Mouse (Mus musculus): ENCODE results near the gene Teddm1b. TPM values are rescaled to one million over a fixed set of nuclear protein-coding genes. Genes with fewer than 3 reads are reported as not detected.

Gene Teddm1b
- polyA plus RNA-seq, 1 experiment from 2014 or later = 0.14 TPM

DNA sequence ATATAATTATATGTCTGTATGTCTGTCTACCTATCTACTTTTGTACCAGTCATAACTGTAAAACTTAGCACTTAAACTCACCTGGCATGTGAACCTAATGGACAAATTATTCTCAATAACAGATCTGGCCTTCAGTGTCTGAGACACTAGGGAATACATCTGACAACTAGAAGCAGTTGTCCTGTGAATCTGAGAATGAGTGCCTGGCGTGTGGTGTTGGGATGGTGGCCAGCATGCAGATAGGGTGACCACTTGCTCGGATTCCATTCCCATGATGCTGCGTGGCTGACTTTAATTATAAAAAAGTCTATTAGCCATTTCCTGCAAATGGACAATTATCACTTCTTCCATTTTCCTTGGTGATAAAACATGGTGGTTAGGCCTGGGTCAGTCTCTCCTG is 31.7 kb downstream of the Teddm1b start:
- Histone ChIP-seq H3K36me3 (replicated peaks; ENCODE audit: control insufficient read depth, insufficient read depth, low read depth, low read length) (peaks cover 6% of the 10 kb centered on the region), H3K9me3 (replicated peaks; ENCODE audit: control insufficient read depth, low read length) (no peaks in the 10 kb centered on the region), H3K27me3 (ENCODE audit: control insufficient read depth, insufficient read depth, low read length) (no peaks in the 10 kb centered on the region), H3K4me2 (ENCODE audit: low read depth, low read length) (no peak overlapping the region), H3K4me1 (ENCODE audit: control insufficient read depth, insufficient read depth, low read length) (no peaks in the 10 kb centered on the region), H3K4me3 (ENCODE audit: low read depth, low read length) (no peak overlapping the region), H3K9ac (replicated peaks; ENCODE audit: low read length) (no peak overlapping the region), H3K27ac (replicated peaks; ENCODE audit: low read depth, low read length) (no peak overlapping the region)
- ATAC-seq (replicated peaks; ENCODE audit: insufficient number of reproducible peaks, low FRiP score, low TSS enrichment, low read depth) (no peak), DNase-seq (ENCODE audit: low spot score) (no peak)
- 96% methylated on average over 3 of the region's 3 CpGs for WGBS

DNA sequence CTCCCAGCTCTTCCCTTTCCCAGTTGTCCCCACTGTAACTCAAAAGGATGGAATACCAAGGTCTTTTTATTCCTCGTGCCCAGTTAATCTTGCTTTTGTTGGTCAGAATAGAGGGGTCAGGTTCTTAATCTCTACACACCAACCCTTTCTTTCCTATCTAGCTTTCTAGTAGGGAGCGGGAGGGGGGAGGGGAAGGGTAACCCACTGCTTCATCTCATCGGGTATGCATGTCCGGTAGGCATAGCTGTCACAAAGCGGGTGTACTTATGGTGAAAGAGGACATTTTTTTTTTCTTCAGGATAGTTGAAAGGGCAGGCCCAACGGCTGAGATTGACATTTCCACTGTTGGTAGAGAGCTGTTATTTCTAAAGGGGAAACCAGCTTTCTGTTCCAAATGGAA is 34.1 kb downstream of the Teddm1b start:
- DNase-seq (ENCODE audit: low spot score) (no peak), ATAC-seq (replicated peaks; ENCODE audit: insufficient number of reproducible peaks, low FRiP score, low TSS enrichment, low read depth) (no peak)
- H3K27ac ChIP-seq (replicated peaks; ENCODE audit: low read depth, low read length) = no peak overlapping the region
- no peak overlapping the region for H3K4me2 ChIP-seq (ENCODE audit: low read depth, low read length)
- no peak overlapping the region for H3K4me3 ChIP-seq (ENCODE audit: low read depth, low read length)
- no peaks in the 10 kb centered on the region for H3K27me3 ChIP-seq (ENCODE audit: control insufficient read depth, insufficient read depth, low read length)
- peaks cover 3% of the 10 kb centered on the region for H3K36me3 ChIP-seq (replicated peaks; ENCODE audit: control insufficient read depth, insufficient read depth, low read depth, low read length)
- H3K4me1 ChIP-seq (ENCODE audit: control insufficient read depth, insufficient read depth, low read length) = no peaks in the 10 kb centered on the region
- no peaks in the 10 kb centered on the region for H3K9me3 ChIP-seq (replicated peaks; ENCODE audit: control insufficient read depth, low read length)
- 82% methylated on average over 6 of the region's 6 CpGs for WGBS
- no peak overlapping the region for H3K9ac ChIP-seq (replicated peaks; ENCODE audit: low read length)

DNA sequence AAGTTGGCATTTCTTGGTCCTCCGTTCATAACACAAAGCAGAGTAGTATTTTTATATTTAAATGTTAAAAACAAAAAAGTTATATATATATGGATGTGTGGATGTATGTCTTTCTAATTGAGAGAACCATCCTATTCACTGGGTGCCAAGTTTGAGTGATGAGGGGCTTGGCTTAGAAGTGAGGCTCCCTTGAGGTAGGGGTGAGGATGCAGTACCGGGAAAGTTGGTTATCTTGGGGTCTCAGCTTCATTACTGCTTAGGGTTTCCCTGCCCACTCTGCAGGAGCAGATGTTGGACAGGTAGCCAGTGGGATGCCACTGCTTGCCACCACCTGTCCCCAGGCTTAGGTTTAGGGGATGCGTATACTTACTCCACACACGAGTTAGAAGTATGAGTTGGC is 34.6 kb downstream of the Teddm1b start:
- no peak for DNase-seq (ENCODE audit: low spot score)
- no peak overlapping the region for H3K9ac ChIP-seq (replicated peaks; ENCODE audit: low read length)
- 93% methylated on average over 4 of the region's 4 CpGs for WGBS
- H3K9me3 ChIP-seq (replicated peaks; ENCODE audit: control insufficient read depth, low read length) = no peaks in the 10 kb centered on the region
- H3K4me3 ChIP-seq (ENCODE audit: low read depth, low read length) = no peak overlapping the region
- H3K27ac ChIP-seq (replicated peaks; ENCODE audit: low read depth, low read length) = no peak overlapping the region
- H3K4me1 ChIP-seq (ENCODE audit: control insufficient read depth, insufficient read depth, low read length) = no peaks in the 10 kb centered on the region
- no peaks in the 10 kb centered on the region for H3K27me3 ChIP-seq (ENCODE audit: control insufficient read depth, insufficient read depth, low read length)
- ATAC-seq (replicated peaks; ENCODE audit: insufficient number of reproducible peaks, low FRiP score, low TSS enrichment, low read depth) = no peak
- no peak overlapping the region for H3K4me2 ChIP-seq (ENCODE audit: low read depth, low read length)
- peaks cover 3% of the 10 kb centered on the region for H3K36me3 ChIP-seq (replicated peaks; ENCODE audit: control insufficient read depth, insufficient read depth, low read depth, low read length)

DNA sequence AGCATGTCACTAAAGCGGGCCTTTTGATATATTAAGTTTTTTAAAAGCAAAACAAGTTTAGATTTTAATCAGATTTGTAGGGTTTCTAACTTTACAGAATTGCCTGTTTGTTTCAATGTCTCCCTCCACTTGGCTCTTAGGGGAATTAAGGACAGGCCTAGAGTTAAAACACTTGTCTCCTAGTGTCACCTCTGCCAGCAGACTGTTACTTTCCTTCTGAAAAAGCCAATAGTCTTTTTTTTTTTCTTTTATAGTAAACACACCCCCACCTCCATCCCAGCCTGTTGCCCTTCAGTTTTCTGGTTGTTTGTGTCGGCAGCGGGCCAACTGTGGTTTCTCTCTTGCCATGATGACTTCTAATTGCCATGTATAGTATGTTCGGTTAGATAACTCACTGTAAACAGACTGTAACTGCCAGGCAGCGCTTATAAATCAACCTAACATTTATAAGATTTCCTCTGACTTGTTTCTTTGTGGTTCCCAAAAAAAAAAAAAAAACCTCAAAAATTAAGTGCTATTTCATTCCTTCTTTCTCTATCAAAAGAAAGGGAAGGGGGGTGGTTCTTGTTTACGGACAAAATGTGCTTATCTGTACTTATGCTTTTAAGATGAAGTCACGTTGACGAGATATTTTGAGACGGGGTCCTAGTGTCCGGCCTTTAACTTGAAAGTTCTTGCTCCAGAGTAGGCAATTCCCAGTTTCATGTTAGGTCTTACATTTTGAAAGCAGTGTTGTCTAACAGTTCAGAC is 35.2 kb downstream of the Teddm1b start:
- H3K9me3 ChIP-seq (replicated peaks; ENCODE audit: control insufficient read depth, low read length) = no peaks in the 10 kb centered on the region
- ATAC-seq (replicated peaks; ENCODE audit: insufficient number of reproducible peaks, low FRiP score, low TSS enrichment, low read depth) = no peak
- no peaks in the 10 kb centered on the region for H3K27me3 ChIP-seq (ENCODE audit: control insufficient read depth, insufficient read depth, low read length)
- H3K4me1 ChIP-seq (ENCODE audit: control insufficient read depth, insufficient read depth, low read length) = no peaks in the 10 kb centered on the region
- 91% methylated on average over 10 of the region's 10 CpGs for WGBS
- H3K27ac ChIP-seq (replicated peaks; ENCODE audit: low read depth, low read length) = no peak overlapping the region
- DNase-seq (ENCODE audit: low spot score) = no peak
- H3K9ac ChIP-seq (replicated peaks; ENCODE audit: low read length) = no peak overlapping the region
- no peak overlapping the region for H3K4me3 ChIP-seq (ENCODE audit: low read depth, low read length)
- H3K4me2 ChIP-seq (ENCODE audit: low read depth, low read length) = no peak overlapping the region
- peaks cover 3% of the 10 kb centered on the region for H3K36me3 ChIP-seq (replicated peaks; ENCODE audit: control insufficient read depth, insufficient read depth, low read depth, low read length)

DNA sequence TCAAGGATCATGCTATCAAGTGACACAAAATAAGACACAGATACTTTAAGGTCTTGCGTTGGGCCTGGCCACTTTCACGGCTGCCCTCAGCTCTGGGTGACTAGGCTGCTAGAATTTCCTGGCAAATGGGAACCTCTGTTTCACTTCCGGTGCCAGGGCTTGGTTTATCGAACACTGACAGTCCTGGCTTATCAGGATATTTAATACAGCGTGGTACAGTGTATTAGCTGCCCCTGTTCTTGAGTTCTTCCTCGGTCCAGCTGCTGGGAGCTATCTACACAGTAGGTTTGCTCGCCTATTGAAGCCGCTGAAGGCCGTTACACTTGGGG is 35.8 kb downstream of the Teddm1b start:
- no peaks in the 10 kb centered on the region for H3K27me3 ChIP-seq (ENCODE audit: control insufficient read depth, insufficient read depth, low read length)
- no peaks in the 10 kb centered on the region for H3K4me1 ChIP-seq (ENCODE audit: control insufficient read depth, insufficient read depth, low read length)
- DNase-seq (ENCODE audit: low spot score) (no peak), ATAC-seq (replicated peaks; ENCODE audit: insufficient number of reproducible peaks, low FRiP score, low TSS enrichment, low read depth) (no peak)
- H3K27ac ChIP-seq (replicated peaks; ENCODE audit: low read depth, low read length) = no peak overlapping the region
- H3K4me3 ChIP-seq (ENCODE audit: low read depth, low read length) = no peak overlapping the region
- no peak overlapping the region for H3K9ac ChIP-seq (replicated peaks; ENCODE audit: low read length)
- no peak overlapping the region for H3K4me2 ChIP-seq (ENCODE audit: low read depth, low read length)
- no peaks in the 10 kb centered on the region for H3K9me3 ChIP-seq (replicated peaks; ENCODE audit: control insufficient read depth, low read length)
- H3K36me3 ChIP-seq (replicated peaks; ENCODE audit: control insufficient read depth, insufficient read depth, low read depth, low read length) = peaks cover 3% of the 10 kb centered on the region
- WGBS = 91% methylated on average over 9 of the region's 9 CpGs

DNA sequence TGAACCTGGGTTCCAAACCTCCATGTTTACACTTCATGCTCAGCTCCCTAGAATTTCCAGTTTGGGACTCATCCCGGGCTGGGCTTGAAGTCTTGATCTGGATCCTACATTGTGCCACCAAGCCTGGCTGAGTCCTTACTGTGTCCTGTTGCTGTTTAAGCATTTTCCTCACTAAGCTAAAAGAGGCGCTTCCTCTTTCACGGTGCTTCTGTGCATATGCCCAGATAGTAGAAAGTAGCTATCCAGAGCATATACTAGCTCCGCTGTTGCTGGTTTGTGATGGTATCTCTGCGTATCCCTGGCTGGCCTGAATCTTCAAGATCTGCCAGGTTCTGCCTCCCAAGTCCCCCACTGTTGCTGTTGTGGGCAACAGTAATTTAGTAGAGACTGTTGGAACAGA is 36.3 kb downstream of the Teddm1b start:
- Histone ChIP-seq H3K36me3 (replicated peaks; ENCODE audit: control insufficient read depth, insufficient read depth, low read depth, low read length) (peaks cover 3% of the 10 kb centered on the region), H3K27me3 (ENCODE audit: control insufficient read depth, insufficient read depth, low read length) (no peaks in the 10 kb centered on the region), H3K4me3 (ENCODE audit: low read depth, low read length) (no peak overlapping the region), H3K9me3 (replicated peaks; ENCODE audit: control insufficient read depth, low read length) (no peaks in the 10 kb centered on the region), H3K27ac (replicated peaks; ENCODE audit: low read depth, low read length) (no peak overlapping the region), H3K4me2 (ENCODE audit: low read depth, low read length) (no peak overlapping the region), H3K4me1 (ENCODE audit: control insufficient read depth, insufficient read depth, low read length) (no peaks in the 10 kb centered on the region), H3K9ac (replicated peaks; ENCODE audit: low read length) (no peak overlapping the region)
- 93% methylated on average over 5 of the region's 5 CpGs for WGBS
- no peak for ATAC-seq (replicated peaks; ENCODE audit: insufficient number of reproducible peaks, low FRiP score, low TSS enrichment, low read depth)
- DNase-seq (ENCODE audit: low spot score) = no peak

DNA sequence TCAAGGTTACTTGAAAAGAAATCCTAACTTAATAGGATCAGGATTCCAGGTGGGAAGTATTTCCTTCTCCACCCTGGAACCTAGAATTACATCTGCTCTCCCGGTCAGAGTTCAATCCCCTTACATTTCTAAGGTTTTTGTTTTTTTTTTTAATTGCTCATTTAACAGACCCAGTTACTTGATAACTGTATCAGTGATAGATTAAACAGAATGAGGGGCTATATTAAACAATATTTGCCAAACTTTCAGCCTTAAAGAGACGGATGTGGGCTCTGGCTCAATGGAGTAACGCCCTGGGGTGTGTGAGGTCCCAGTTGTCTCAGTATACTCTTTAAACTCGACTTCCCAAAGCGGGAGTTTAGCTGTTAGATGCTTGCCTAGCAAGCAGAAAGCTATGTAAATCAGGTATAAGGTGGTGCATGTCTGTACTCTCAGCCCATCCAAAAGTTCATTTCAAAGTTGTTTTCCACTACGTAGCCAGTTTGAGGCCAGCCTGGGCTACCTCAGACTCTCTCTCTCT is 37.2 kb downstream of the Teddm1b start:
- Histone ChIP-seq H3K4me2 (ENCODE audit: low read depth, low read length) (no peak overlapping the region), H3K4me3 (ENCODE audit: low read depth, low read length) (no peak overlapping the region), H3K4me1 (ENCODE audit: control insufficient read depth, insufficient read depth, low read length) (no peaks in the 10 kb centered on the region), H3K9me3 (replicated peaks; ENCODE audit: control insufficient read depth, low read length) (no peaks in the 10 kb centered on the region), H3K27me3 (ENCODE audit: control insufficient read depth, insufficient read depth, low read length) (no peaks in the 10 kb centered on the region), H3K27ac (replicated peaks; ENCODE audit: low read depth, low read length) (no peak overlapping the region), H3K9ac (replicated peaks; ENCODE audit: low read length) (no peak overlapping the region), H3K36me3 (replicated peaks; ENCODE audit: control insufficient read depth, insufficient read depth, low read depth, low read length) (peaks cover 3% of the 10 kb centered on the region)
- ATAC-seq (replicated peaks; ENCODE audit: insufficient number of reproducible peaks, low FRiP score, low TSS enrichment, low read depth) (no peak), DNase-seq (ENCODE audit: low spot score) (no peak)
- 87% methylated on average over 6 of the region's 6 CpGs for WGBS

DNA sequence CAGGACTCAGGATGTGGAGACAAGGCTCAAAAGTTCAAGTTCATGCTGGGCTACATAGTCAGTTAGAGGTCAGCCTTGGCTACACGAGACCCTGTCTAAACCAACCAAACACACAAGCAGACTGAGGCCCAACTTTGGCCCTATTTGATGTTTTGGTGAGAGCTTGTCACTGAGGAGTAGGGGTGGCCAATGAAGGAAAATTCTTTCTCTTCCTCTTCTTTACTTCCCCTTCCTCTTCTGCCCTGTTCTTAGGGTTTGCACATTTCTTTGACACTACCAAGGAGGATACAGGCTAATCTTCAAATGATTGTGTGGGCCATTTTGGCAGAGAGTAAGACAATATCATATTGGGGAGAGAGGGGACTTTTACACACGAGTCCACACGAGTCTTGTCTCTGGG is 39.7 kb downstream of the Teddm1b start:
- no peak for DNase-seq (ENCODE audit: low spot score)
- WGBS = 81% methylated on average over 3 of the region's 3 CpGs
- no peaks in the 10 kb centered on the region for H3K36me3 ChIP-seq (replicated peaks; ENCODE audit: control insufficient read depth, insufficient read depth, low read depth, low read length)

More for the DNA sequence above, 39.7 kb downstream of the Teddm1b start:
- H3K9ac ChIP-seq (replicated peaks; ENCODE audit: low read length) = no peak overlapping the region
- H3K4me3 ChIP-seq (ENCODE audit: low read depth, low read length) = no peak overlapping the region
- no peaks in the 10 kb centered on the region for H3K4me1 ChIP-seq (ENCODE audit: control insufficient read depth, insufficient read depth, low read length)
- H3K27ac ChIP-seq (replicated peaks; ENCODE audit: low read depth, low read length) = no peak overlapping the region
- H3K27me3 ChIP-seq (ENCODE audit: control insufficient read depth, insufficient read depth, low read length) = no peaks in the 10 kb centered on the region
- ATAC-seq (replicated peaks; ENCODE audit: insufficient number of reproducible peaks, low FRiP score, low TSS enrichment, low read depth) = no peak
- no peak overlapping the region for H3K4me2 ChIP-seq (ENCODE audit: low read depth, low read length)
- H3K9me3 ChIP-seq (replicated peaks; ENCODE audit: control insufficient read depth, low read length) = no peaks in the 10 kb centered on the region
